Mouse (Mus musculus): ENCODE measurements around the gene Sf3b5.

DNA sequence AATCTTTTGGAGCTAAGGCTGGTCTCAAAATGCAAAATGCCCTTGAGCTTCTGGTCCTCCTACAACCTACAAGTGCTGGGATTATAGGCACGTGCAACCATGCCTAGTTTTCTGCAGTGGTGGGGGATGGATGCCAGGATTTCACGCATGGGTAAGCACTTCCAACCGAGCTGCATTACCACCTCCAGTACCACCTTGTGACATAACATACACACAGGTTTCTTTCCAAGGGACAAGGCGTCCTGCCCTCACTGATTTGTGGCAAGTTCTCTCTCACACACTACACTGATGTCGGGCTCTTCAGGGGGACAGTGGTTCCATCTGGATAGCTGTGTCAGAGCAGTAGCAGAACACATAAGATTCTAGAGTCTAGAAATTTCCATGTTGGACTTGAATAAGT, 13.9 kb downstream of the Sf3b5 start:
- TF ChIP-seq CTCF (IDR thresholded peaks at IDR 0.05; ENCODE audit: control insufficient read depth, insufficient read depth, insufficient read length) (no peak), USF1 (IDR thresholded peaks at IDR 0.05; ENCODE audit: low read depth) (no peak), FOSL1 (IDR thresholded peaks at IDR 0.05; ENCODE audit: insufficient read depth, low read length, poor library complexity, severe bottlenecking) (no peak), CEBPB (IDR thresholded peaks at IDR 0.05; ENCODE audit: low read depth) (no peak)
